Mouse (Mus musculus): ENCODE results near the gene Mapk8ip3. TPM values are rescaled to one million over a fixed set of nuclear protein-coding genes. Genes with fewer than 3 reads are reported as not detected.

The Mapk8ip3 gene
- polyA plus RNA-seq, 1 experiment: 59.5 TPM

- H3K9me3 ChIP-seq (replicated peaks; ENCODE audit: control insufficient read depth, insufficient read depth, low read length, poor library complexity, severe bottlenecking): no peaks in the 10 kb centered on the region
- H3K27me3 ChIP-seq (ENCODE audit: control insufficient read depth, insufficient read depth, low read length, poor library complexity, severe bottlenecking): no peaks in the 10 kb centered on the region
- TF ChIP-seq EP300 (IDR thresholded peaks at IDR 0.05; ENCODE audit: insufficient read depth, low read depth, low read length): peak; percentile 72
- no peak for TF ChIP-seq POLR2A (IDR thresholded peaks at IDR 0.05; ENCODE audit: insufficient read depth, low read length)
- H3K4me3 ChIP-seq (ENCODE audit: low read depth, low read length): peak overlapping the region; percentile 63
- H3K4me1 ChIP-seq (ENCODE audit: control insufficient read depth, insufficient read depth, low read length): peaks cover 2% of the 10 kb centered on the region
- H3K9ac ChIP-seq (ENCODE audit: low read depth, poor library complexity, severe bottlenecking): peak overlapping the region; percentile 59
- no peaks in the 10 kb centered on the region for H3K36me3 ChIP-seq (ENCODE audit: control insufficient read depth, insufficient read depth, low read length, poor library complexity, severe bottlenecking)
- peak overlapping the region; percentile 31; the same call in 1 of the 2 replicates for H3K27ac ChIP-seq (ENCODE audit: insufficient read depth, low read length)
These were observed 58.7 kb downstream of the Mapk8ip3 start for GRCm38 (mm10) chr17:24878117-24878397.

- Histone ChIP-seq H3K27me3 (ENCODE audit: control insufficient read depth, insufficient read depth, low read length, poor library complexity, severe bottlenecking) (no peaks in the 10 kb centered on the region), H3K36me3 (ENCODE audit: control insufficient read depth, insufficient read depth, low read length, poor library complexity, severe bottlenecking) (no peaks in the 10 kb centered on the region), H3K27ac (ENCODE audit: insufficient read depth, low read length) (peak overlapping the region; percentile 31; the same call in 1 of the 2 replicates), H3K9me3 (replicated peaks; ENCODE audit: control insufficient read depth, insufficient read depth, low read length, poor library complexity, severe bottlenecking) (no peaks in the 10 kb centered on the region), H3K4me1 (ENCODE audit: control insufficient read depth, insufficient read depth, low read length) (peaks cover 2% of the 10 kb centered on the region), H3K4me3 (ENCODE audit: low read depth, low read length) (peak overlapping the region; percentile 63), H3K9ac (ENCODE audit: low read depth, poor library complexity, severe bottlenecking) (peak overlapping the region; percentile 59)
- TF ChIP-seq POLR2A (IDR thresholded peaks at IDR 0.05; ENCODE audit: insufficient read depth, low read length) (no peak), EP300 (IDR thresholded peaks at IDR 0.05; ENCODE audit: insufficient read depth, low read depth, low read length) (no peak), CTCF (IDR thresholded peaks at IDR 0.05; ENCODE audit: low read depth, low read length) (no peak)
These were observed 59.3 kb downstream of the Mapk8ip3 start for GRCm38 (mm10) chr17:24877336-24878116.

GRCm38 (mm10) chr17:24874989-24875388 lies 61.8 kb downstream of the Mapk8ip3 start:
- no peaks in the 10 kb centered on the region for H3K27me3 ChIP-seq (ENCODE audit: control insufficient read depth, insufficient read depth, low read length, poor library complexity, severe bottlenecking)
- H3K27ac ChIP-seq (ENCODE audit: insufficient read depth, low read length): peak overlapping the region; percentile 69
- no peak overlapping the region for H3K4me3 ChIP-seq (ENCODE audit: low read depth, low read length)
- H3K4me1 ChIP-seq (ENCODE audit: control insufficient read depth, insufficient read depth, low read length): peaks cover 2% of the 10 kb centered on the region
- no peak overlapping the region for H3K9ac ChIP-seq (ENCODE audit: low read depth, poor library complexity, severe bottlenecking)
- no peak for TF ChIP-seq EP300 (IDR thresholded peaks at IDR 0.05; ENCODE audit: insufficient read depth, low read depth, low read length)
- H3K9me3 ChIP-seq (replicated peaks; ENCODE audit: control insufficient read depth, insufficient read depth, low read length, poor library complexity, severe bottlenecking): no peaks in the 10 kb centered on the region
- no peaks in the 10 kb centered on the region for H3K36me3 ChIP-seq (ENCODE audit: control insufficient read depth, insufficient read depth, low read length, poor library complexity, severe bottlenecking)

- peak overlapping the region; percentile 78 for H3K27ac ChIP-seq (ENCODE audit: insufficient read depth, low read length)
- H3K4me1 ChIP-seq (ENCODE audit: control insufficient read depth, insufficient read depth, low read length): peaks cover 2% of the 10 kb centered on the region
- H3K9me3 ChIP-seq (replicated peaks; ENCODE audit: control insufficient read depth, insufficient read depth, low read length, poor library complexity, severe bottlenecking): no peaks in the 10 kb centered on the region
- H3K4me3 ChIP-seq (ENCODE audit: low read depth, low read length): peak overlapping the region; percentile 0
- TF ChIP-seq EP300 (IDR thresholded peaks at IDR 0.05; ENCODE audit: insufficient read depth, low read depth, low read length) (no peak), CTCF (IDR thresholded peaks at IDR 0.05; ENCODE audit: low read depth, low read length) (no peak)
- H3K36me3 ChIP-seq (ENCODE audit: control insufficient read depth, insufficient read depth, low read length, poor library complexity, severe bottlenecking): no peaks in the 10 kb centered on the region
- no peaks in the 10 kb centered on the region for H3K27me3 ChIP-seq (ENCODE audit: control insufficient read depth, insufficient read depth, low read length, poor library complexity, severe bottlenecking)
- H3K9ac ChIP-seq (ENCODE audit: low read depth, poor library complexity, severe bottlenecking): no peak overlapping the region
These were observed 62.4 kb downstream of the Mapk8ip3 start for GRCm38 (mm10) chr17:24874405-24874745.

GRCm38 (mm10) chr17:24873695-24874404 lies 62.9 kb downstream of the Mapk8ip3 start:
- peak overlapping the region; percentile 0 for H3K4me3 ChIP-seq (ENCODE audit: low read depth, low read length)
- no peaks in the 10 kb centered on the region for H3K9me3 ChIP-seq (replicated peaks; ENCODE audit: control insufficient read depth, insufficient read depth, low read length, poor library complexity, severe bottlenecking)
- H3K36me3 ChIP-seq (ENCODE audit: control insufficient read depth, insufficient read depth, low read length, poor library complexity, severe bottlenecking): no peaks in the 10 kb centered on the region
- H3K4me1 ChIP-seq (ENCODE audit: control insufficient read depth, insufficient read depth, low read length): peaks cover 2% of the 10 kb centered on the region
- H3K9ac ChIP-seq (ENCODE audit: low read depth, poor library complexity, severe bottlenecking): no peak overlapping the region
- peak overlapping the region; percentile 78 for H3K27ac ChIP-seq (ENCODE audit: insufficient read depth, low read length)
- TF ChIP-seq CTCF (IDR thresholded peaks at IDR 0.05; ENCODE audit: low read depth, low read length) (no peak), EP300 (IDR thresholded peaks at IDR 0.05; ENCODE audit: insufficient read depth, low read depth, low read length) (no peak), POLR2A (IDR thresholded peaks at IDR 0.05; ENCODE audit: insufficient read depth, low read length) (no peak)
- H3K27me3 ChIP-seq (ENCODE audit: control insufficient read depth, insufficient read depth, low read length, poor library complexity, severe bottlenecking): no peaks in the 10 kb centered on the region

GRCm38 (mm10) chr17:24867914-24868313 lies 68.9 kb downstream of the Mapk8ip3 start:
- Histone ChIP-seq H3K9ac (ENCODE audit: low read depth, poor library complexity, severe bottlenecking) (no peak overlapping the region), H3K9me3 (replicated peaks; ENCODE audit: control insufficient read depth, insufficient read depth, low read length, poor library complexity, severe bottlenecking) (no peaks in the 10 kb centered on the region)
- TF ChIP-seq POLR2A (IDR thresholded peaks at IDR 0.05; ENCODE audit: insufficient read depth, low read length): no peak
- TF ChIP-seq EP300 (IDR thresholded peaks at IDR 0.05; ENCODE audit: insufficient read depth, low read depth, low read length): no peak
- TF ChIP-seq CTCF (IDR thresholded peaks at IDR 0.05; ENCODE audit: low read depth, low read length): no peak

More at GRCm38 (mm10) chr17:24867914-24868313, 68.9 kb downstream of the Mapk8ip3 start:
- Histone ChIP-seq H3K27me3 (ENCODE audit: control insufficient read depth, insufficient read depth, low read length, poor library complexity, severe bottlenecking) (no peaks in the 10 kb centered on the region), H3K36me3 (ENCODE audit: control insufficient read depth, insufficient read depth, low read length, poor library complexity, severe bottlenecking) (no peaks in the 10 kb centered on the region), H3K4me1 (ENCODE audit: control insufficient read depth, insufficient read depth, low read length) (no peaks in the 10 kb centered on the region), H3K4me3 (ENCODE audit: low read depth, low read length) (no peak overlapping the region), H3K27ac (ENCODE audit: insufficient read depth, low read length) (no peak overlapping the region)
